Mouse (Mus musculus) midbrain, embryonic 12.5 days (tissue): ENCODE measurements around the gene Cep162. TPM values are rescaled to one million over a fixed set of nuclear protein-coding genes. Genes with fewer than 3 reads are reported as not detected.

Source experiments
- ATAC-seq: fragments of 200-750 bp; cut with Nextera tagmentation; 2 replicates; pipeline ENCODE4 v1.8.0; 2017; ENCODE audit warnings: low read depth, moderate TSS enrichment, moderate library complexity; ENCODE audit not compliant: low FRiP score
- H3K27ac ChIP-seq: fragments of 300-500 bp; sonication (generic); replicated peaks from 2 replicates; pipeline ENCODE4 v1.5.1; 2016; ENCODE audit warnings: mild to moderate bottlenecking
- H3K27me3 ChIP-seq: fragments of 300-500 bp; sonication (generic); 2 replicates; pipeline ENCODE4 v1.6.1; 2016; ENCODE audit warnings: mild to moderate bottlenecking
- H3K36me3 ChIP-seq: fragments of 300-500 bp; sonication (generic); 2 replicates; pipeline ENCODE4 v1.6.1; 2016
- H3K4me1 ChIP-seq: fragments of 300-500 bp; sonication (generic); 2 replicates; pipeline ENCODE4 v1.6.1; 2016
- H3K4me2 ChIP-seq: fragments of 300-500 bp; sonication (generic); replicated peaks from 2 replicates; pipeline ENCODE4 v1.6.1; 2016; ENCODE audit warnings: mild to moderate bottlenecking, moderate library complexity
- H3K4me3 ChIP-seq: fragments of 300-500 bp; sonication (generic); 2 replicates; pipeline ENCODE4 v1.5.1; 2016; ENCODE audit warnings: mild to moderate bottlenecking
- H3K9ac ChIP-seq: fragments of 300-500 bp; sonication (generic); replicated peaks from 2 replicates; pipeline ENCODE4 v1.6.1; 2016; ENCODE audit warnings: mild to moderate bottlenecking, moderate library complexity
- H3K9me3 ChIP-seq: fragments of 300-500 bp; sonication (generic); 2 replicates; pipeline ENCODE4 v1.6.1; 2016; ENCODE audit warnings: mild to moderate bottlenecking
- WGBS: fragments of 180-500 bp; shearing (Covaris S2); methylation state at CpG from one replicate; pipeline ENCODE4 v1.1.7; 2016; 5-methylcytosine and 5-hydroxymethylcytosine counted together
- polyA plus RNA-seq: library from polyadenylated mRNA; unstranded; fragments of >200 nt; fragmentation: Nextera tagmentation; extraction: Ambion mirVana; gene quantifications from 2 replicates; pipeline ENCODE4 v1.2.1, GENCODE M21; 2016

Gene Cep162
- polyA plus RNA-seq, 1 experiment from 2014 or later, result 10.7 TPM

- Histone ChIP-seq H3K4me3 (no peak overlapping the region), H3K27ac (no peak overlapping the region), H3K4me1 (no peaks in the 10 kb centered on the region), H3K36me3 (peaks cover 39% of the 10 kb centered on the region), H3K9me3 (no peaks in the 10 kb centered on the region), H3K27me3 (no peaks in the 10 kb centered on the region), H3K9ac (no peak overlapping the region), H3K4me2 (no peak overlapping the region)
- WGBS, result 89% methylated on average over 6 of the region's 6 CpGs
- ATAC-seq, result no peak
Observed at GRCm38 (mm10) chr9:87198036-87198435, 57.3 kb downstream of the Cep162 start.

- H3K4me1 ChIP-seq, result no peaks in the 10 kb centered on the region
- no peak overlapping the region for H3K4me2 ChIP-seq
- no peaks in the 10 kb centered on the region for H3K27me3 ChIP-seq
- no peak for ATAC-seq
- H3K36me3 ChIP-seq, result peaks cover 42% of the 10 kb centered on the region
- H3K9me3 ChIP-seq, result no peaks in the 10 kb centered on the region
- H3K4me3 ChIP-seq, result no peak overlapping the region
- H3K27ac ChIP-seq, result no peak overlapping the region
- 81% methylated on average over 3 of the region's 3 CpGs for WGBS
- H3K9ac ChIP-seq, result no peak overlapping the region
Observed at GRCm38 (mm10) chr9:87197277-87197676, 58.1 kb downstream of the Cep162 start.

- H3K27ac ChIP-seq, result no peak overlapping the region
- WGBS, result 94% methylated on average over 1 of the region's 1 CpGs
- H3K4me1 ChIP-seq, result no peaks in the 10 kb centered on the region
- no peaks in the 10 kb centered on the region for H3K27me3 ChIP-seq
- no peak for ATAC-seq
- H3K36me3 ChIP-seq, result peaks cover 58% of the 10 kb centered on the region
- H3K9ac ChIP-seq, result no peak overlapping the region
- 0 out of 2 replicates have a peak, but pooled peaks cover 2% of the 10 kb centered on the region for H3K9me3 ChIP-seq
- H3K4me2 ChIP-seq, result no peak overlapping the region
- no peak overlapping the region for H3K4me3 ChIP-seq
Observed at GRCm38 (mm10) chr9:87193721-87194120, 61.6 kb downstream of the Cep162 start.

- Histone ChIP-seq H3K27me3 (no peaks in the 10 kb centered on the region), H3K27ac (no peak overlapping the region), H3K36me3 (peaks cover 31% of the 10 kb centered on the region), H3K4me2 (no peak overlapping the region), H3K9ac (no peak overlapping the region), H3K9me3 (0 out of 2 replicates have a peak, but pooled peaks cover 2% of the 10 kb centered on the region), H3K4me1 (no peaks in the 10 kb centered on the region), H3K4me3 (no peak overlapping the region)
- ATAC-seq, result no peak
- WGBS, result 92% methylated on average over 4 of the region's 4 CpGs
Observed at GRCm38 (mm10) chr9:87187336-87187735, 68.0 kb downstream of the Cep162 start.

- H3K27ac ChIP-seq, result no peak overlapping the region
- H3K4me3 ChIP-seq, result no peak overlapping the region
- no peak overlapping the region for H3K4me2 ChIP-seq
- H3K9me3 ChIP-seq, result no peaks in the 10 kb centered on the region
- no peak overlapping the region for H3K9ac ChIP-seq
- H3K4me1 ChIP-seq, result no peaks in the 10 kb centered on the region
- WGBS, result 84% methylated on average over 10 of the region's 10 CpGs
- no peak for ATAC-seq
- no peaks in the 10 kb centered on the region for H3K36me3 ChIP-seq
- no peaks in the 10 kb centered on the region for H3K27me3 ChIP-seq
Observed at GRCm38 (mm10) chr9:87182231-87182630, 73.1 kb downstream of the Cep162 start.

GRCm38 (mm10) chr9:87178534-87178933 lies 76.8 kb downstream of the Cep162 start:
- H3K4me2 ChIP-seq, result no peak overlapping the region
- H3K4me3 ChIP-seq, result no peak overlapping the region
- no peaks in the 10 kb centered on the region for H3K36me3 ChIP-seq
- WGBS, result 82% methylated on average over 7 of the region's 7 CpGs
- no peak for ATAC-seq
- no peaks in the 10 kb centered on the region for H3K27me3 ChIP-seq
- H3K27ac ChIP-seq, result no peak overlapping the region
- H3K9me3 ChIP-seq, result no peaks in the 10 kb centered on the region
- H3K9ac ChIP-seq, result no peak overlapping the region
- no peaks in the 10 kb centered on the region for H3K4me1 ChIP-seq

GRCm38 (mm10) chr9:87171517-87171916 lies 83.8 kb downstream of the Cep162 start:
- peaks cover 5% of the 10 kb centered on the region; the same call in 1 of the 2 replicates for H3K27me3 ChIP-seq
- no peak overlapping the region for H3K9ac ChIP-seq
- H3K4me1 ChIP-seq, result 0 out of 2 replicates have a peak, but pooled peaks cover 7% of the 10 kb centered on the region
- H3K4me3 ChIP-seq, result no peak overlapping the region
- H3K4me2 ChIP-seq, result no peak overlapping the region
- ATAC-seq, result no peak
- H3K27ac ChIP-seq, result no peak overlapping the region
- WGBS, result 88% methylated on average over 3 of the region's 3 CpGs
- H3K36me3 ChIP-seq, result no peaks in the 10 kb centered on the region
- H3K9me3 ChIP-seq, result no peaks in the 10 kb centered on the region

GRCm38 (mm10) chr9:87170891-87171290 lies 84.4 kb downstream of the Cep162 start:
- no peak for ATAC-seq
- Histone ChIP-seq H3K4me1 (0 out of 2 replicates have a peak, but pooled peaks cover 7% of the 10 kb centered on the region), H3K4me2 (no peak overlapping the region), H3K27ac (no peak overlapping the region), H3K36me3 (no peaks in the 10 kb centered on the region), H3K9ac (no peak overlapping the region), H3K4me3 (no peak overlapping the region), H3K9me3 (no peaks in the 10 kb centered on the region), H3K27me3 (peaks cover 5% of the 10 kb centered on the region; the same call in 1 of the 2 replicates)
- WGBS, result 72% methylated on average over 3 of the region's 3 CpGs

GRCm38 (mm10) chr9:87169144-87169543 lies 86.2 kb downstream of the Cep162 start:
- Histone ChIP-seq H3K9ac (no peak overlapping the region), H3K9me3 (no peaks in the 10 kb centered on the region), H3K27ac (no peak overlapping the region), H3K27me3 (peaks cover 5% of the 10 kb centered on the region; the same call in 1 of the 2 replicates), H3K4me3 (no peak overlapping the region), H3K4me2 (no peak overlapping the region), H3K4me1 (0 out of 2 replicates have a peak, but pooled peaks cover 7% of the 10 kb centered on the region), H3K36me3 (no peaks in the 10 kb centered on the region)
- ATAC-seq, result no peak
- 91% methylated on average over 12 of the region's 12 CpGs for WGBS

- Histone ChIP-seq H3K4me3 (no peak overlapping the region), H3K9ac (no peak overlapping the region), H3K9me3 (no peaks in the 10 kb centered on the region), H3K4me2 (no peak overlapping the region), H3K36me3 (no peaks in the 10 kb centered on the region), H3K27me3 (peaks cover 5% of the 10 kb centered on the region; the same call in 1 of the 2 replicates), H3K27ac (no peak overlapping the region), H3K4me1 (0 out of 2 replicates have a peak, but pooled peaks cover 7% of the 10 kb centered on the region)
- no peak for ATAC-seq
- 59% methylated on average over 3 of the region's 3 CpGs for WGBS
Observed at GRCm38 (mm10) chr9:87168051-87168450, 87.3 kb downstream of the Cep162 start.

- 0 out of 2 replicates have a peak, but pooled peaks cover 7% of the 10 kb centered on the region for H3K4me1 ChIP-seq
- no peaks in the 10 kb centered on the region for H3K9me3 ChIP-seq
- ATAC-seq, result no peak
- H3K4me3 ChIP-seq, result no peak overlapping the region
- H3K9ac ChIP-seq, result no peak overlapping the region
- WGBS, result 48% methylated on average over 9 of the region's 9 CpGs
- peaks cover 5% of the 10 kb centered on the region; the same call in 1 of the 2 replicates for H3K27me3 ChIP-seq
- H3K4me2 ChIP-seq, result no peak overlapping the region
- no peaks in the 10 kb centered on the region for H3K36me3 ChIP-seq
- no peak overlapping the region for H3K27ac ChIP-seq
Observed at GRCm38 (mm10) chr9:87167001-87167830, 88.1 kb downstream of the Cep162 start.

GRCm38 (mm10) chr9:87162559-87162958 lies 92.8 kb downstream of the Cep162 start:
- Histone ChIP-seq H3K36me3 (no peaks in the 10 kb centered on the region), H3K9ac (no peak overlapping the region), H3K4me3 (no peak overlapping the region), H3K4me2 (no peak overlapping the region), H3K27ac (no peak overlapping the region), H3K4me1 (0 out of 2 replicates have a peak, but pooled peaks cover 6% of the 10 kb centered on the region), H3K27me3 (no peaks in the 10 kb centered on the region; the same call in 1 of the 2 replicates), H3K9me3 (no peaks in the 10 kb centered on the region)
- 88% methylated on average over 4 of the region's 4 CpGs for WGBS
- ATAC-seq, result no peak
